Mouse (Mus musculus) olfactory bulb, adult 2 months (tissue): Measurements from ENCODE around the gene Espn. TPM values are rescaled to one million over a fixed set of nuclear protein-coding genes. Genes with fewer than 3 reads are reported as not detected.

Experiments
- H3K27ac ChIP-seq: fragments of 200-500 bp; 2 replicates; pipeline ENCODE4 v1.5.1; 2012; ENCODE audit warnings: low read depth, low read length; ENCODE audit not compliant: insufficient read depth
- H3K4me1 ChIP-seq: fragments of 200-500 bp; 2 replicates; pipeline ENCODE4 v1.6.1; 2012; ENCODE audit warnings: low read length; ENCODE audit not compliant: control insufficient read depth, insufficient read depth
- H3K4me3 ChIP-seq: fragments of 200-500 bp; 2 replicates; pipeline ENCODE4 v1.5.1; 2012; ENCODE audit warnings: mild to moderate bottlenecking, low read depth, low read length, moderate library complexity; ENCODE audit not compliant: insufficient read depth
- CTCF ChIP-seq: fragments of 200-500 bp; IDR thresholded peaks from 2 replicates; pipeline ENCODE4 v1.5.1; 2012; ENCODE audit warnings: low read depth, mild to moderate bottlenecking, low read length, moderate library complexity; ENCODE audit not compliant: insufficient read depth
- POLR2A ChIP-seq: fragments of 200-500 bp; IDR thresholded peaks from 2 replicates; pipeline ENCODE4 v1.6.1; 2012; ENCODE audit warnings: mild to moderate bottlenecking, low read depth, low read length, moderate library complexity; ENCODE audit not compliant: insufficient read depth
- WGBS: fragments of 180-500 bp; shearing (Covaris S2); methylation state at CpG from one replicate; pipeline ENCODE4 v1.1.7; 2018; 5-methylcytosine and 5-hydroxymethylcytosine counted together
- polyA plus RNA-seq: library from polyadenylated mRNA; stranded (reverse); fragments of >200 nt; gene quantifications from 2 replicates; pipeline ENCODE4 v1.2.4, GENCODE M21; 2012; ENCODE audit warnings: low replicate concordance; ENCODE audit not compliant: missing spikeins, insufficient read depth, insufficient read length

The Espn gene
- polyA plus RNA-seq, 1 experiment: not detected

- H3K27ac ChIP-seq: peak overlapping the region; percentile 33; the same call in 1 of the 2 replicates
- TF ChIP-seq POLR2A (no peak), CTCF (no peak)
- H3K4me3 ChIP-seq: peak overlapping the region; percentile 94
- H3K4me1 ChIP-seq: peaks cover 21% of the 10 kb centered on the region
- WGBS: 20% methylated on average over 16 of the region's 16 CpGs
These were observed 26.9 kb upstream of the Espn start for GRCm38 (mm10) chr4:152178916-152179705.

- no peak for TF ChIP-seq CTCF
- Histone ChIP-seq H3K4me3 (peak overlapping the region; percentile 94), H3K4me1 (peaks cover 21% of the 10 kb centered on the region), H3K27ac (peak overlapping the region; percentile 33)
- under 1% methylated on average over 35 of the region's 35 CpGs for WGBS
These were observed 26.2 kb upstream of the Espn start for GRCm38 (mm10) chr4:152178344-152178864.

DNA sequence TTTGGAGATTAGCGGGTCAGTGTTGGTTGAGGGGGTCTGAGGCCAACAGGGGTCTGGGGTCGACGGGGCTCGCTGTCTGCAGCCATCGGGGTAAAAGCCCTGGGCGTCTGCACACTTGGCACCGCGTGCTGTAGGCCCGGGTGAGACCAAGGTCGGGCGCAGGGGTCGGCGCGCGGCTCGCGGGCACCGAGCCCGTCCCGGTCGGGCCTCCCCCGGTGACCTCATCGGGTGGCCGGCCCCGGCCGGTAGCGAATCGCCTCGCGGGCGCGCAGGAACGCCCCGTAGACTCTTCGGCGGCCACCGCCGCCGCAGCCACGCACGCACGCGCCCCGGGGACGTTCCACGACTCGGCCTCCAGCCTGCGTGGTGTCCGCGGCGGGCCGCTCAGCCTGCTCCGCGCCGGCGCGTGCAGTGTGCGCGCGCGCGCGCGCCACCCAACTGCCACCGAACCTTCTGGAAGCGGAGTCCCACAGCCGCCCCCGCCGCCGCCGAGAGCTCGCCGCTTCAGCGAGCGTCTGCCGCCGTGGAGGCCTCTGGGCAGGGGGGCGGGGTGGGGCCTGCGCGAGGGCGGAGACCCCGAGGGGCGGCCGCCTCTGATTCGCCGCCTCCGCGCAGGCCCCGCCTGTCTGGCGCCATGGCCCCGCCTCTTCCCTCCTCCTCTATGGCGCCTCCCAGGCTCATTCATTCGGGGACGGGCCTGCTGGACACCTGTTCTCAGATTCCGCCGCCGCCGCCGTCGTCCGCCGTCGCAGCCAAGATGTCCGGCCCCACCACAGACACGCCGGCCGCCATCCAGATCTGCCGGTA, 25.6 kb upstream of the Espn start, which contains the start of gene Acot7:
Gene Acot7, plus strand, starts transcription at position 598 of the 807 bp plus-strand sequence.
- H3K4me3 ChIP-seq: peak within 1 kb of the TSS; percentile 94
- peaks cover 21% of the 10 kb centered on the region for H3K4me1 ChIP-seq
- TF ChIP-seq CTCF (no peak), POLR2A (peak; percentile 95)
- peak within 1 kb of the TSS; percentile 81 for H3K27ac ChIP-seq
- WGBS: under 1% methylated on average over 106 of the region's 108 CpGs

DNA sequence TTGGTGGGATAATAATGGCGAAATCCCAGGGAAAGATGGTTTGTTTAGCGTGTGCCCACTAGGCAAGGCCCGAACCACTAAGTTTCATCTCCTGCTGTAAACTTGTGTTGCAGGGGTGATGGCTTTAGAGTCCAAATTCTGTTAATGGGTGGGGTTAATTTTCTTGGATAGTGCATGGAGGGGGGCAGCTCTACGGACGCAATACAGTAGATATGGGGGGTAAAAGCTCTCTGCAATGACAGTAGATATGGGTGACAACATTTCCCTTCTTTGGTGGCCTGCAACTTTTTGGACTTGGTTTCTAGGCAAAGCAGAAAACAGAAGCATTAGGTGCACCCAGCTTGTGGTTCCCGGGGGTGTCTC, 25.0 kb upstream of the Espn start:
- TF ChIP-seq POLR2A (no peak), CTCF (no peak)

DNA sequence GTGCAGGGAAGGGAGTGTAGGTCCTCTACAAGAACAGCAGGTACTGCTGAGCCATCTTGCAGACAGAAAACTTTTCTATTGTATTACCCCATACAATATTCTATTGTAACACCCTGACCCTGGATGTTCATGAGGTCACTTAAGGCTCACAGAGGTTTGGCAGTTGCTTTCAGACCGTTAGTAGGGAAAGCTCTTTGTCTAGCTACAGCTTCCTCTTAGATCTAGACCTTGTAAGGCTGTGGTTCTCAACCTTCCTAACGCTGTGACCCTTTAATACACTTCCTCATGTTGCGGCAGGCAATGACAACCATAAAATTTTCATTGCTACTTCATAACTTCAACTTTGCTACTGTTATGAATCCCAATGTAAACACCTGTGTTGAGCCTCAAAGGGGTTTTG, 24.5 kb upstream of the Espn start:
- Histone ChIP-seq H3K4me3 (no peak overlapping the region), H3K4me1 (peaks cover 21% of the 10 kb centered on the region), H3K27ac (no peak overlapping the region)
- TF ChIP-seq CTCF (no peak), POLR2A (no peak)
- 92% methylated on average over 3 of the region's 3 CpGs for WGBS

More for the DNA sequence above, 25.0 kb upstream of the Espn start:
- peaks cover 21% of the 10 kb centered on the region for H3K4me1 ChIP-seq
- H3K4me3 ChIP-seq: peak overlapping the region; percentile 94
- WGBS: 57% methylated on average over 6 of the region's 6 CpGs
- H3K27ac ChIP-seq: peak overlapping the region; percentile 81

GRCm38 (mm10) chr4:152173956-152174355, 21.8 kb upstream of the Espn start:
- TF ChIP-seq POLR2A (no peak), CTCF (no peak)
- Histone ChIP-seq H3K4me1 (peaks cover 3% of the 10 kb centered on the region; the same call in 1 of the 2 replicates), H3K4me3 (no peak overlapping the region), H3K27ac (no peak overlapping the region)
- WGBS: 88% methylated on average over 9 of the region's 9 CpGs

GRCm38 (mm10) chr4:152173041-152173440, 20.9 kb upstream of the Espn start:
- H3K27ac ChIP-seq: no peak overlapping the region
- 1% methylated on average over 5 of the region's 5 CpGs for WGBS
- TF ChIP-seq CTCF (peak; percentile 79), POLR2A (no peak)

GRCm38 (mm10) chr4:152171543-152171942, 19.4 kb upstream of the Espn start:
- Histone ChIP-seq H3K4me1 (no peaks in the 10 kb centered on the region), H3K27ac (no peak overlapping the region), H3K4me3 (no peak overlapping the region)
- 80% methylated on average over 6 of the region's 6 CpGs for WGBS
- TF ChIP-seq CTCF (no peak), POLR2A (no peak)

More at GRCm38 (mm10) chr4:152173041-152173440, 20.9 kb upstream of the Espn start:
- Histone ChIP-seq H3K4me3 (no peak overlapping the region), H3K4me1 (peaks cover 2% of the 10 kb centered on the region; the same call in 1 of the 2 replicates)
